Mouse (Mus musculus) bone marrow macrophage, adult 2 months (primary cell): Measurements from ENCODE around the gene Ccdc88c.

Source experiments
- CTCF ChIP-seq: IDR thresholded peaks from 2 replicates; pipeline ENCODE4 v1.5.1; 2012; ENCODE audit warnings: low read depth, mild to moderate bottlenecking, low read length, moderate library complexity
- POLR2A ChIP-seq: IDR thresholded peaks from 2 replicates; pipeline ENCODE4 v1.6.1; 2012; ENCODE audit warnings: mild to moderate bottlenecking, low read depth, low read length, borderline replicate concordance

GRCm38 (mm10) chr12:100996378-100996898 lies 32.4 kb downstream of the Ccdc88c start:
- TF ChIP-seq CTCF (no peak), POLR2A (no peak)
